Mouse (Mus musculus): ENCODE results near the gene Tle4. TPM values are rescaled to one million over a fixed set of nuclear protein-coding genes. Genes with fewer than 3 reads are reported as not detected.

The Tle4 gene
- polyA plus RNA-seq, 1 experiment from 2014 or later: 2.9 TPM

GRCm38 (mm10) chr19:14532861-14533260, 65.0 kb downstream of the Tle4 start:
- no peak for DNase-seq (ENCODE audit: low read depth, low spot score)
- ATAC-seq: no peak
- CTCF ChIA-PET: interaction anchor here (0.7 kb wide), 1 partner anchor 44 kb away, joined by 3 read pairs; no protein-coding TSS in a partner anchor
- in situ Hi-C loops (cut with MboI; ENCODE audit: low pct_unique_long_range_greater_than_20kb): no loop called here
- POLR2A ChIA-PET: no interaction called here
- no peaks in the 10 kb centered on the region for H3K27me3 ChIP-seq
- TF ChIP-seq CTCF (IDR thresholded peaks at IDR 0.05): no peak

GRCm38 (mm10) chr19:14520098-14520802, 77.6 kb downstream of the Tle4 start:
- TF ChIP-seq CTCF (IDR thresholded peaks at IDR 0.05): no peak
- H3K27me3 ChIP-seq: no peaks in the 10 kb centered on the region
- in situ Hi-C loops (cut with MboI; ENCODE audit: low pct_unique_long_range_greater_than_20kb): no loop called here
- CTCF ChIA-PET: interaction anchor here (0.7 to 1.0 kb wide), 2 partner anchors 9 to 27 kb away, joined by 3 to 4 read pairs; no protein-coding TSS in a partner anchor
- ATAC-seq: no peak
- DNase-seq (ENCODE audit: low read depth, low spot score): no peak
- POLR2A ChIA-PET: no interaction called here

GRCm38 (mm10) chr19:14519186-14519585, 78.7 kb downstream of the Tle4 start:
- no peaks in the 10 kb centered on the region for H3K27me3 ChIP-seq
- DNase-seq (ENCODE audit: low read depth, low spot score): no peak
- no peak for TF ChIP-seq CTCF (IDR thresholded peaks at IDR 0.05)
- in situ Hi-C loops (cut with MboI; ENCODE audit: low pct_unique_long_range_greater_than_20kb): no loop called here
- CTCF ChIA-PET: interaction anchor here (0.9 kb wide), 1 partner anchor 10 kb away, joined by 3 read pairs; no protein-coding TSS in a partner anchor
- POLR2A ChIA-PET: no interaction called here
- no peak for ATAC-seq

- TF ChIP-seq CTCF (IDR thresholded peaks at IDR 0.05): no peak
- no peak for DNase-seq (ENCODE audit: low read depth, low spot score)
- no peak for ATAC-seq
- ChIA-PET POLR2A (no interaction called here), CTCF (interaction anchor here (0.9 kb wide), 1 partner anchor 11 kb away, joined by 3 read pairs; no protein-coding TSS in a partner anchor)
- in situ Hi-C loops (cut with MboI; ENCODE audit: low pct_unique_long_range_greater_than_20kb): no loop called here
- H3K27me3 ChIP-seq: no peaks in the 10 kb centered on the region
These were observed 79.3 kb downstream of the Tle4 start for GRCm38 (mm10) chr19:14518438-14519044.

GRCm38 (mm10) chr19:14516420-14516819, 81.4 kb downstream of the Tle4 start:
- H3K27me3 ChIP-seq: no peaks in the 10 kb centered on the region
- in situ Hi-C loops (cut with MboI; ENCODE audit: low pct_unique_long_range_greater_than_20kb): no loop called here
- TF ChIP-seq CTCF (IDR thresholded peaks at IDR 0.05): no peak
- DNase-seq (ENCODE audit: low read depth, low spot score): no peak
- ATAC-seq: no peak
- CTCF ChIA-PET: no interaction called here
- POLR2A ChIA-PET: no interaction called here

- no peak for TF ChIP-seq CTCF (IDR thresholded peaks at IDR 0.05)
- DNase-seq (ENCODE audit: low read depth, low spot score): no peak
- in situ Hi-C loops (cut with MboI; ENCODE audit: low pct_unique_long_range_greater_than_20kb): no loop called here
- ATAC-seq: no peak
- CTCF ChIA-PET: no interaction called here
- POLR2A ChIA-PET: no interaction called here
- H3K27me3 ChIP-seq: no peaks in the 10 kb centered on the region
These were observed 89.0 kb downstream of the Tle4 start for GRCm38 (mm10) chr19:14508819-14509218.

GRCm38 (mm10) chr19:14507911-14508310, 89.9 kb downstream of the Tle4 start:
- H3K27me3 ChIP-seq: no peaks in the 10 kb centered on the region
- in situ Hi-C loops (cut with MboI; ENCODE audit: low pct_unique_long_range_greater_than_20kb): no loop called here
- ATAC-seq: no peak
- ChIA-PET POLR2A (no interaction called here), CTCF (no interaction called here)
- no peak for TF ChIP-seq CTCF (IDR thresholded peaks at IDR 0.05)
- no peak for DNase-seq (ENCODE audit: low read depth, low spot score)

- in situ Hi-C loops (cut with MboI; ENCODE audit: low pct_unique_long_range_greater_than_20kb): no loop called here
- ChIA-PET POLR2A (interaction anchor here (0.6 kb wide), 1 partner anchor 182 kb away, joined by 3 read pairs; no protein-coding TSS in a partner anchor), CTCF (interaction anchor here (0.6 to 1.7 kb wide), 3 partner anchors 11 to 87 kb away, joined by 3 to 9 read pairs (median 4); no protein-coding TSS in a partner anchor)
- H3K27me3 ChIP-seq: no peaks in the 10 kb centered on the region
- no peak for TF ChIP-seq CTCF (IDR thresholded peaks at IDR 0.05)
- ATAC-seq (no peak), DNase-seq (ENCODE audit: low read depth, low spot score) (no peak)
These were observed 90.8 kb downstream of the Tle4 start for GRCm38 (mm10) chr19:14506875-14507670.

- ATAC-seq (no peak), DNase-seq (ENCODE audit: low read depth, low spot score) (no peak)
- TF ChIP-seq CTCF (IDR thresholded peaks at IDR 0.05): no peak
- H3K27me3 ChIP-seq: no peaks in the 10 kb centered on the region
- in situ Hi-C loops (cut with MboI; ENCODE audit: low pct_unique_long_range_greater_than_20kb): no loop called here
- POLR2A ChIA-PET: no interaction called here
- CTCF ChIA-PET: interaction anchor here (1.4 to 1.7 kb wide), 2 partner anchors 10 to 30 kb away, joined by 3 to 9 read pairs; no protein-coding TSS in a partner anchor
These were observed 91.8 kb downstream of the Tle4 start for GRCm38 (mm10) chr19:14505885-14506548.

- DNase-seq (ENCODE audit: low read depth, low spot score): no peak
- ChIA-PET CTCF (no interaction called here), POLR2A (no interaction called here)
- TF ChIP-seq CTCF (IDR thresholded peaks at IDR 0.05): no peak
- no peaks in the 10 kb centered on the region for H3K27me3 ChIP-seq
- in situ Hi-C loops (cut with MboI; ENCODE audit: low pct_unique_long_range_greater_than_20kb): no loop called here
- ATAC-seq: no peak
These were observed 92.5 kb downstream of the Tle4 start for GRCm38 (mm10) chr19:14505401-14505800.
